Comparison of ENCODE assay signal across 30 mouse cellular contexts in genomic region chr10:117598266-117598950, GRCm38 (mm10).
"Had no signal": no experiment of that assay in that cellular context is flagged by ENCODE, and none has a peak within 500 bp of the region (broad histone marks: within the 10 kb centered on the region; RNA-seq: fewer than 3 reads in every experiment).

No protein-coding gene starts in this region.

- H3K27me3 ChIP-seq: limb, embryonic 13.5 days; limb, embryonic 15.5 days; liver, embryonic 12.5 days; liver, embryonic 13.5 days; liver, embryonic 15.5 days; lung, embryonic 15.5 days; midbrain, embryonic 12.5 days; midbrain, embryonic 13.5 days; midbrain, embryonic 15.5 days; neural tube, embryonic 12.5 days had no signal

- DNase-seq: left cerebral cortex, postnatal 4 days; liver; liver, embryonic 13.5 days; lung, adult 18-20 months; lung, adult 2 months; lung, embryonic 14.5 days; lung, postnatal 10 days; lung, postnatal 14 days; midbrain, embryonic 14.5 days had no signal

- H3K36me3 ChIP-seq: limb, embryonic 10.5 days; limb, embryonic 12.5 days; limb, embryonic 13.5 days; limb, embryonic 15.5 days; liver, embryonic 12.5 days; liver, embryonic 13.5 days; liver, embryonic 15.5 days; lung, embryonic 15.5 days; midbrain, embryonic 10.5 days; midbrain, embryonic 12.5 days; midbrain, embryonic 13.5 days; midbrain, embryonic 15.5 days; neural tube, embryonic 12.5 days had no signal

- H3K9me3 ChIP-seq: limb, embryonic 10.5 days; limb, embryonic 12.5 days; limb, embryonic 13.5 days; limb, embryonic 15.5 days; liver, embryonic 12.5 days; liver, embryonic 13.5 days; liver, embryonic 15.5 days; lung, embryonic 15.5 days; midbrain, embryonic 10.5 days; midbrain, embryonic 12.5 days; midbrain, embryonic 13.5 days; midbrain, embryonic 15.5 days; neural tube, embryonic 12.5 days had no signal

- H3K4me1 ChIP-seq: limb, embryonic 15.5 days; liver, embryonic 12.5 days; liver, embryonic 13.5 days; liver, embryonic 15.5 days; lung, embryonic 15.5 days; midbrain, embryonic 10.5 days; midbrain, embryonic 12.5 days; midbrain, embryonic 13.5 days; midbrain, embryonic 15.5 days; neural tube, embryonic 12.5 days had no signal

- ATAC-seq: liver, embryonic 12.5 days; liver, postnatal 0 days; lung, postnatal 0 days; midbrain, embryonic 13.5 days; midbrain, embryonic 15.5 days; midbrain, embryonic 16.5 days had no signal

- H3K9ac ChIP-seq: limb, embryonic 12.5 days; limb, embryonic 13.5 days; limb, embryonic 15.5 days; liver, embryonic 12.5 days; liver, embryonic 13.5 days; liver, embryonic 14.5 days; liver, embryonic 15.5 days; liver, postnatal 0 days; lung, embryonic 14.5 days; lung, embryonic 15.5 days; midbrain, embryonic 12.5 days; midbrain, embryonic 13.5 days; midbrain, embryonic 15.5 days; neural tube, embryonic 12.5 days had no signal

- H3K4me2 ChIP-seq: limb, embryonic 12.5 days; limb, embryonic 13.5 days; limb, embryonic 15.5 days; liver, embryonic 11.5 days; liver, embryonic 12.5 days; liver, embryonic 13.5 days; liver, embryonic 15.5 days; lung, embryonic 14.5 days; lung, embryonic 15.5 days; midbrain, embryonic 11.5 days; midbrain, embryonic 12.5 days; midbrain, embryonic 13.5 days; midbrain, embryonic 15.5 days; neural tube, embryonic 12.5 days had no signal

- H3K27ac ChIP-seq: limb, embryonic 10.5 days; limb, embryonic 12.5 days; limb, embryonic 13.5 days; limb, embryonic 15.5 days; liver, embryonic 12.5 days; liver, embryonic 13.5 days; liver, embryonic 14.5 days; liver, embryonic 15.5 days; lung, embryonic 15.5 days; macrophage; midbrain, embryonic 10.5 days; midbrain, embryonic 12.5 days; midbrain, embryonic 13.5 days; midbrain, embryonic 15.5 days; neural tube, embryonic 12.5 days had no signal

- H3K4me3 ChIP-seq: limb, embryonic 10.5 days; limb, embryonic 12.5 days; limb, embryonic 13.5 days; limb, embryonic 15.5 days; liver, embryonic 12.5 days; liver, embryonic 13.5 days; liver, embryonic 15.5 days; lung, embryonic 15.5 days; megakaryocyte, embryonic 14.5 days; midbrain, embryonic 10.5 days; midbrain, embryonic 12.5 days; midbrain, embryonic 13.5 days; midbrain, embryonic 15.5 days; myocyte; neural tube, embryonic 12.5 days had no signal
